Mouse (Mus musculus): ENCODE measurements around the gene Hlcs. TPM values are rescaled to one million over a fixed set of nuclear protein-coding genes. Genes with fewer than 3 reads are reported as not detected.

Gene Hlcs
- polyA plus RNA-seq, 1 experiment = 12.6 TPM

DNA sequence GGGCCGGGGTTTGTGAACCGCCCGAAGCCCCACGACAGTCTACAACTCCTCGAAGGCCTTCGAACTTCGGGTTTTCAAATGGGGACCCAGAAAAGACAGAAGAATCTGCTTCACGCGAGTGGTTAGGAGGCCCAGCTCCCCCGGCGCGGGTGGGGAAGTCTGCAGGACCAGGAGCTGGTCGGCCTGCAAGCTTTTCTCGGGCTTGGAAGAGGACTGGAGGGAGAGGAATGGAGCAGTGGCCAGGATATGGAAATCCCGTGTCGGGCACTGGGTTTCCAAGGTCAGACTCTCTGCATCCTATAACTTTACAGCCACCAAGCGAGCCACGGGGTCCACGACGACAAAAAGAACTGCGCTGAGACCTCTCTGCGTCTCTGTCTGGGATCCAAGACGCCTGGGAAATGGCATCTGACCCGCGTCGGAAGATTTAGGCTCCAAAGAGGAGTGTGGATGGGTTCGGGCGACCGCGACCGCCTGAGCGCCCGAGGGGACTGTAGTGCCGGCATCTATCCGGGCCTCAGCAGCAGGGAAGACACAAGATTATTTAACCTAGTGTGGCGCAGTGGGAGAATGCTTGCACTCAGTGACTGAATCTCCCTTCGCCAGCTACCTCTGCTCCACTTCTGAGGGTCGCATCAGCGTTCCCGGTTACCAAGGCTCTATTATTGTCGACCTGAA, 229.4 kb downstream of the Hlcs start:
- Histone ChIP-seq H3K4me3 (ENCODE audit: low read depth, low read length) (peak overlapping the region; percentile 30), H3K27me3 (ENCODE audit: control insufficient read depth, insufficient read depth, low read length, poor library complexity, severe bottlenecking) (peaks cover 61% of the 10 kb centered on the region), H3K27ac (ENCODE audit: insufficient read depth, low read length) (no peak overlapping the region), H3K4me1 (ENCODE audit: control insufficient read depth, insufficient read depth, low read length) (no peaks in the 10 kb centered on the region), H3K9ac (ENCODE audit: low read depth, poor library complexity, severe bottlenecking) (0 out of 2 replicates have a peak overlapping the region, but pooled peaks have one; percentile 10), H3K9me3 (replicated peaks; ENCODE audit: control insufficient read depth, insufficient read depth, low read length, poor library complexity, severe bottlenecking) (no peaks in the 10 kb centered on the region), H3K36me3 (ENCODE audit: control insufficient read depth, insufficient read depth, low read length, poor library complexity, severe bottlenecking) (no peaks in the 10 kb centered on the region)
- TF ChIP-seq EP300 (IDR thresholded peaks at IDR 0.05; ENCODE audit: insufficient read depth, low read depth, low read length) = no peak
- no peak for TF ChIP-seq CTCF (IDR thresholded peaks at IDR 0.05; ENCODE audit: low read depth, low read length)

DNA sequence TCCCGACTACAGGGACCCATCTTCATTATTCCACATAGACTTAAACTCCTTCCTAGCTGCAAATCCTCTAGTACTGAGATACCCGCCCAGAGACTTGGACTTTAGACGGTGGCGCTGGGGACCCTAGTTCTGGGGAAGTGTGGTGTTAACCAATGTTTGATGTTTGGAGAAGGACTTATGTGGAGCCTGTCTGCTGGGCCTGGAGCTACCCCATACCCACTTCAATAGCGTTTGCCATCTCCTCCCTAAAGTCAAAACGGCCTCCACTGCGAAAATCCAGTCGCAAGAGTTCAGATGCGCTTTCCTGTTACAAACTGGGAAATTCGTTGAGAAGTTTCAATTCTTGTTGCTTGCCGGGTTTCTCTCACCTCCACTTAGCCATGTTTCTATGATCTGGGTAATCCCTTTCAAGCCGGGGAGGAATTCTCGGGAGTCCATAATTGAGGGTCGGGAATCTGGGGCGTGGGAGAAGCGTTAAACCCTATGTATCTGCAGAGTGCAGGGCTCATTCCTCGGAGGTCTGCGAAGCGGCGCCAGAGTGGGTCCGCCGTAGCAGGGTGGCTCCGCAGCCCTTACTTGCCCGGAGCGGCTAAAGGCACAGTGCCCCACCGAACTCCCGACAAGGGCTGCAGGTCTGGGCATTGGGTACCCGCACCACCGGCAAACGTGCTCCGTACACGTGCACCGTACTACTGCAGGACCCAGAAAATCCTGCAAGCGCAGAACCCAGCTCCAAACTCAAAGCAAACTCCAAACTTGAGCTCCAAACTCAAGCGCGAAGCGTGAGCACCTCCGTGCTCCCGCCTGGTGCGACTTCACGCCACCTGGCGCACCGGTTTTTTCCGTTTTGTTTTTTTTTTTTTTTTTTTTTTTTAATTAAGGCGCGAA, 230.2 kb downstream of the Hlcs start:
- Histone ChIP-seq H3K4me3 (ENCODE audit: low read depth, low read length) (peak overlapping the region; percentile 11; the same call in 1 of the 2 replicates), H3K27me3 (ENCODE audit: control insufficient read depth, insufficient read depth, low read length, poor library complexity, severe bottlenecking) (peaks cover 66% of the 10 kb centered on the region), H3K36me3 (ENCODE audit: control insufficient read depth, insufficient read depth, low read length, poor library complexity, severe bottlenecking) (no peaks in the 10 kb centered on the region), H3K27ac (ENCODE audit: insufficient read depth, low read length) (no peak overlapping the region), H3K9ac (ENCODE audit: low read depth, poor library complexity, severe bottlenecking) (0 out of 2 replicates have a peak overlapping the region, but pooled peaks have one; percentile 10), H3K4me1 (ENCODE audit: control insufficient read depth, insufficient read depth, low read length) (no peaks in the 10 kb centered on the region), H3K9me3 (replicated peaks; ENCODE audit: control insufficient read depth, insufficient read depth, low read length, poor library complexity, severe bottlenecking) (no peaks in the 10 kb centered on the region)
- TF ChIP-seq CTCF (IDR thresholded peaks at IDR 0.05; ENCODE audit: low read depth, low read length) (no peak), POLR2A (IDR thresholded peaks at IDR 0.05; ENCODE audit: insufficient read depth, low read length) (no peak)

GRCm38 (mm10) chr16:94081996-94082708, 231.2 kb downstream of the Hlcs start:
- TF ChIP-seq POLR2A (IDR thresholded peaks at IDR 0.05; ENCODE audit: insufficient read depth, low read length) (no peak), EP300 (IDR thresholded peaks at IDR 0.05; ENCODE audit: insufficient read depth, low read depth, low read length) (no peak), CTCF (IDR thresholded peaks at IDR 0.05; ENCODE audit: low read depth, low read length) (no peak)
- Histone ChIP-seq H3K9me3 (replicated peaks; ENCODE audit: control insufficient read depth, insufficient read depth, low read length, poor library complexity, severe bottlenecking) (no peaks in the 10 kb centered on the region), H3K4me3 (ENCODE audit: low read depth, low read length) (no peak overlapping the region), H3K27me3 (ENCODE audit: control insufficient read depth, insufficient read depth, low read length, poor library complexity, severe bottlenecking) (peaks cover 58% of the 10 kb centered on the region), H3K36me3 (ENCODE audit: control insufficient read depth, insufficient read depth, low read length, poor library complexity, severe bottlenecking) (no peaks in the 10 kb centered on the region), H3K4me1 (ENCODE audit: control insufficient read depth, insufficient read depth, low read length) (no peaks in the 10 kb centered on the region), H3K9ac (ENCODE audit: low read depth, poor library complexity, severe bottlenecking) (no peak overlapping the region), H3K27ac (ENCODE audit: insufficient read depth, low read length) (no peak overlapping the region)

- Histone ChIP-seq H3K4me3 (ENCODE audit: low read depth, low read length) (no peak overlapping the region), H3K27me3 (ENCODE audit: control insufficient read depth, insufficient read depth, low read length, poor library complexity, severe bottlenecking) (peaks cover 53% of the 10 kb centered on the region), H3K9ac (ENCODE audit: low read depth, poor library complexity, severe bottlenecking) (no peak overlapping the region), H3K4me1 (ENCODE audit: control insufficient read depth, insufficient read depth, low read length) (no peaks in the 10 kb centered on the region), H3K27ac (ENCODE audit: insufficient read depth, low read length) (no peak overlapping the region), H3K36me3 (ENCODE audit: control insufficient read depth, insufficient read depth, low read length, poor library complexity, severe bottlenecking) (no peaks in the 10 kb centered on the region), H3K9me3 (replicated peaks; ENCODE audit: control insufficient read depth, insufficient read depth, low read length, poor library complexity, severe bottlenecking) (no peaks in the 10 kb centered on the region)
- no peak for TF ChIP-seq CTCF (IDR thresholded peaks at IDR 0.05; ENCODE audit: low read depth, low read length)
- TF ChIP-seq POLR2A (IDR thresholded peaks at IDR 0.05; ENCODE audit: insufficient read depth, low read length) = no peak
- TF ChIP-seq EP300 (IDR thresholded peaks at IDR 0.05; ENCODE audit: insufficient read depth, low read depth, low read length) = no peak
These were observed 231.8 kb downstream of the Hlcs start for GRCm38 (mm10) chr16:94081596-94081995.

DNA sequence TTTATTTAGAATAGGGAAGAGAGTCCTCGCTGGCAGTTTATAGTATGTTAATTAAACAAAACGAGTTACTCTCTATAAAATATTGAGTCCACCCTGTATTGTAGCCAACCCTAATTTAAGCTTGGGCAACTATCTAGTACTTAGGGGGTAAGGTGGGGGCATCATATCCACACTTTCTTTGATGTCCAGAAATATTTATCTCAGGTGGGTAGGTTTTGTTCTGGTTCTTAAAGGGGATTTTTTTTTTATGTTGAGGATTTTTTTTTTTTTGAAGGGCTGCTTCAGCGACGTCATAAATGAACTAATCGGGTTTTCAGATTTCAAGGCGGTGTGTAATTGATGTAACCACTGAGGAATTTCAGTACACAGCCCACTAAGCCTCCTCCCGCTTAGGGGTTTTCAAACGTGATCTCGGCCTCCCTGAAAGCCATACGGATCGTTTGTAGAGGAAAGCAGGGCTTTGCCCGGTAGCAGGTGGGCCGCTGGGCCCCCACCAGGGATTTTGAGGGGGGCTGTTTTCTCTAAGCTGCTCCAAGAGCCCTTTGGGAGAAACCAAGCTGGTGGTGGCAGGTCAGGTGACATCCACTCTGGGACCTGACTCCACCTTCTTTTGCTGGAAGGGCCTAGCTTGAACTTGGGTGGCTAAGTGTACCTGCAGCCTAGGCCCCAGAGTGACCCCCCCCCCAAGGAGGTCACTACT, 233.4 kb downstream of the Hlcs start:
- TF ChIP-seq EP300 (IDR thresholded peaks at IDR 0.05; ENCODE audit: insufficient read depth, low read depth, low read length) (no peak), POLR2A (IDR thresholded peaks at IDR 0.05; ENCODE audit: insufficient read depth, low read length) (no peak), CTCF (IDR thresholded peaks at IDR 0.05; ENCODE audit: low read depth, low read length) (no peak)
- Histone ChIP-seq H3K27me3 (ENCODE audit: control insufficient read depth, insufficient read depth, low read length, poor library complexity, severe bottlenecking) (peaks cover 40% of the 10 kb centered on the region), H3K9ac (ENCODE audit: low read depth, poor library complexity, severe bottlenecking) (no peak overlapping the region), H3K4me1 (ENCODE audit: control insufficient read depth, insufficient read depth, low read length) (no peaks in the 10 kb centered on the region), H3K9me3 (replicated peaks; ENCODE audit: control insufficient read depth, insufficient read depth, low read length, poor library complexity, severe bottlenecking) (no peaks in the 10 kb centered on the region), H3K4me3 (ENCODE audit: low read depth, low read length) (no peak overlapping the region), H3K27ac (ENCODE audit: insufficient read depth, low read length) (no peak overlapping the region), H3K36me3 (ENCODE audit: control insufficient read depth, insufficient read depth, low read length, poor library complexity, severe bottlenecking) (no peaks in the 10 kb centered on the region)

All from ES-Bruce4 (cell line).